Mouse (Mus musculus) ZHBTc4 (cell line): ENCODE measurements around the gene Vps37b.
A peak's percentile ranks its signal among the peaks of the same experiment; 100 is the strongest.

Experiments used
- DNase-seq: peaks from one replicate; pipeline ENCODE4 v3.0.0-alpha.2; 2011; ENCODE audit warnings: low read depth, low spot score

Vps37b gene

DNA sequence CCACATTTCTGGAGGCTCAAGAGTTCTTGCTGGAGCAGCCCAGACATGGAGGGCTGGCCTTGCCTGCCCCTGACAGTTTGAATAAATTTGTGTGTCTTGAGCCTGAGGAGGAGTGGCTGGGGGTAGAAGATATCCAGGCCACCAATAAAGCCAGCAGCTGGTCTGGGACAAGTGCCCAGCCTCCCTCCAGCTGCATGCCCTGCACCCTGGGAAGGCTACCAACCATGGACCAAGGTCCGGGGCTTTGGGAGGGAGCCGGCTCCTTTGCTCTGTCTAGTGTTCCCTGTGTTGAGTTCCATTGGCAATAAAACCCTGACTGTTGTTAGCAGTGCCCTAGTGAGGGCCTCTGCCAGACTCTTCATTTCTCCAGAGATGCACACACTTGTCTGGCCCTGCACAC lies 29.2 kb downstream of the Vps37b start:
- DNase-seq = no peak

DNA sequence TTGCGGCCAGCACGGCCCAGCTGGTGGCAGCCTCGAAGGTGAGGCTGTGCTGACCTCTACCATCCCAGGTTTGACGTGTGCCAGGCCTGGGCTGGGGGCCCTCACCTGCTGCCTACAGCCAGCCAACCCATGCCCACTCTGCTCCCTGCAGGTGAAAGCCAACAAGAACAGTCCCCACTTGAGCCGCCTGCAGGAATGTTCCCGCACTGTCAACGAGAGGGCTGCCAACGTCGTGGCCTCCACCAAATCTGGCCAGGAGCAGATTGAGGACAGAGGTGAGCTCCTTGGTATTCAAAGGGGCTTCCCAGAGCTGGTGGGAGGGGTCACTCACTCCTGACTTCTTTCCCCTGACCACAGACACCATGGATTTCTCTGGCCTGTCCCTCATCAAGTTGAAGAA lies 30.8 kb downstream of the Vps37b start:
- DNase-seq = no peak

DNA sequence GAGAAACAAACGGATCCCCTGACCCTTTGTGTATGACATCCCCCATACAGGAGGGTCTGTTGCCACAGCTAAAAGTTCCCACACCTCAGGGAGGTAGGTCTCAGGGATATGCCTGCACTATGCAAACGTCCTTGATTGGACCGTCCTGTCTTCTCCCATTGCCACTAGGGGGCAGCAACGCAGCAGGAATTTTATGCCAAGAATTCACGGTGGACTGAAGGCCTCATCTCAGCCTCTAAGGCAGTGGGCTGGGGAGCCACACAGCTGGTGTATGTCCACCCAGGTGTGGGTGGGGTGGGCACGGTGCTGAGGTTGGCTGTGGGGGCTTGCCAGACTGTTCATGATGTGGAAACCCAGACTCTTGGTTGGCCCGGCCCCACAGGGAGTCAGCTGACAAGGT lies 31.2 kb downstream of the Vps37b start:
- peak; percentile 90 for DNase-seq

DNA sequence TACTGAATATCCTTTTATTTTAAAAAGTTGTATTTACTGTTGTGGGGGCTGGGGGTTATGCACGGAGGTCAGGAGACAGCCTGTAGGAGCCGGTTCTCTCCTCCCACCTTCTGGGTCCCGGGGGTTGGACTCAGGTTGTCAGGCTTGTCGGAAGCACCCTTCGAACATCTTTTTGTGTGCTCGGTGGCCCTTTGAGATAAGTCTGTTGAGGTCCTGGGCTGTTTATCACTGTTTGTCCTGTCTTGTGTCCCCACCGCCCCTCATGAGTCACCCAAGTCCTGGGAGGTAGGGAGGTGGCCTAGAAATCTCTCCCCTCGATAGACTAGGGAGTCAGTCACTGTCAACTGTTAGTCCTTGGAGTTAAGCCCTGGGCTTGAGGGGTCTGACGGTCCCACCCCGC lies 33.7 kb downstream of the Vps37b start:
- no peak for DNase-seq

DNA sequence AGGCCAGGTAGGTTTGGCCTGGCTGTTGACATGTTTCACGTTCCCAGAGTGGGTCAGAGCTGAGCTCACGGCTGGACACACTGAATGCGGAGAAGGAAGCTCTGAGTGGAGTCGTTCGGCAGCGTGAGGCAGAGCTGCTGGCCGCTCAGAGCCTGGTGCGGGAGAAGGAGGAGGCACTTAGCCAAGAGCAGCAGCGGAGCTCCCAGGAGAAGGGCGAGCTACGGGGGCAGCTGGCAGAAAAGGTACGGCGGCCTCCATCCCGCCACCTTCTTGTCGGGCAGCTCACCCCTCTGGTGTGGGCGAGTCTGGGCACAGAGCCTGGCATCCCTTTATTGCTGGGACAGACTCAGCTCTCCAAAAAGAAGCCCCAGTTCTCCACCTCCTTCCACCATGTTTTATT lies 34.3 kb downstream of the Vps37b start:
- DNase-seq = peak; percentile 42

DNA sequence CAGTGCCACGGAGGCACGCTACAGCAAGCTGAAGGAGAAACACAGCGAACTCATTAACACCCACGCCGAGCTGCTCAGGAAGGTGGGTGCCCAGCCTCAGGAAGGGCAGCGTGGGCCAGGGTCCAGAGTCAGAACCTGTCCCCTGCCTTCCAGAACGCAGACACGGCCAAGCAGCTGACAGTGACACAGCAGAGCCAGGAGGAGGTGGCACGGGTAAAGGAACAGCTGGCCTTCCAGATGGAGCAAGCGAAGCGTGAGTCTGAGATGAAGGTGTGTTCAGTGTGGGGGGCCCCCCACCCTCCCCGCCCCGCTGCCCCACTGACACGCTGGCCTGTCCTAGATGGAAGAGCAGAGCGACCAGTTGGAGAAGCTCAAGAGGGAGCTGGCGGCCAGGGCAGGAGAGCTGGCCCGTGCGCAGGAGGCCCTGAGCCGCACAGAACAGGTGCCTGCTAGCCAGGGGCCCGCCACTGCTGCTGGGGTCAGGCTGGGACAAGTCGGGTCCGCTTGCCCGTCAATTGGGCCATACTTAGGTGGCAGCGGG lies 34.8 kb downstream of the Vps37b start:
- DNase-seq = peak; percentile 34

DNA sequence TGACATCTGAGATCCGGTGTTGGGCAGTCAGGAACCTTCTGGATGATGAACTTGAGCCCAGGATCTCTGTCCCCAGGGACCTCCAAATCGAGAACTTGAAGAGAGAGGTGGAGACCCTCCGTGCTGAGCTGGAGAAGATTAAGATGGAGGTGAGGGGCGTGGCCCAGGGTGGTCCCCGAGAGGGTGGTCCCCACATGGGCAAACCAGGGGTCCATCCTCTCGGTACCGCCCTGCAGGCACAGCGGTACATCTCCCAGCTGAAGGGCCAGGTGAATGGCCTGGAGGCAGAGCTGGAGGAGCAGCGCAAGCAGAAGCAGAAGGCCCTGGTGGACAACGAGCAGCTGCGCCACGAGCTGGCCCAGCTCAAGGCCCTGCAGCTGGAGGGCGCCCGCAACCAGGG lies 35.4 kb downstream of the Vps37b start:
- DNase-seq = no peak

DNA sequence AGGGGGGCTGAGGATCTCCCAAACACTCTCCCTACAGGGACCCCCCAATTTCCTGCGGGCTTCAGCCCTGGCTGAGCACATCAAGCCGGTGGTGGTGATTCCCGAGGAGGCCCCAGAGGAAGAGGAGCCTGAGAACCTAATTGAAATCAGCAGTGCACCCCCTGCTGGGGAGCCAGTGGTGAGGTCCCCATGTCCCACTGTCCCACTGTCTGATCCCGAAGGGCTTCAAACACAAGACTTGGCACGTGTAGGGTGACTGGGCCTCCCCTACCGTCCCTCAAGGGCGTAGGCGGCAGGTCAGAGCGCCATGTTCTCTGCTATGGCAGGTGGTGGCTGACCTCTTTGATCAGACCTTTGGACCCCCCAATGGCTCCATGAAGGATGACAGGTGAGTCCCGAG lies 35.9 kb downstream of the Vps37b start:
- DNase-seq = peak; percentile 89

DNA sequence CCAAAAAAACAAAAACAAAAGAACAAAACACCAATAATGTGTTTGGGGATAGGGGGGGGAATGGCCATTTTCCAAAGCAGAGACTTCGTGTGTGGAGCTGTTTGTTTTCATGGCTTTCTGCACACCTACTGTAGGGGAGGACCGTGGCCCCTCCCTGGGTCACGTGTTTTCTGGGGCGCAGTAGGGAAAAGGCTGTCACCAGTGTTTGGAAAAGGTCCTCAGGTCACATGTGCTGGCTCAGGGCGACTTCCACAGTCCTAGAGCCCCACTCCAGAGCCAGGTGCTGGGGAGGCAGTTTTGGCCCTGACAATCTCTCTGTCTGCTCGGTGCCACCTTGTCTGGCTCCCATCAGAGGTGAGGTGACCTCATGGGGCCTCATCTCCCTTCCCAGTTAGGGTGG lies 36.7 kb downstream of the Vps37b start:
- no peak for DNase-seq

DNA sequence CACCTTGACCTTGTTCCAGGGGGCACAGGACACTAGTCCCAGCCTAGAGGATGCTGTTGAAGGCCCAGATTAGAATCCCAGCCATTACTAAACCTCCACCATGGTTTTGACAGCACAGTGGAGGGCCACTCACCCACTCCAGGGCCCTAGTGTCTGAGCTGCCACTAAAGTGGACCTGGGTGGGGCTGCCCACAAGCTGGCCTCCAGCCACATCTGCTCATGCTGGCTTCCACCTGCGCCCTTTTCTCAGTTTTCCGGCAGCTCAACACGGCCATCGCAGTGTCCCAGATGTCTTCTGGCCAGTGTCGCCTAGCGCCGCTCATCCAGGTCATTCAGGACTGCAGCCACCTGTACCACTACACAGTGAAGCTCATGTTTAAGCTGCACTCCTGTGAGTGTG lies 37.6 kb downstream of the Vps37b start:
- DNase-seq = no peak

DNA sequence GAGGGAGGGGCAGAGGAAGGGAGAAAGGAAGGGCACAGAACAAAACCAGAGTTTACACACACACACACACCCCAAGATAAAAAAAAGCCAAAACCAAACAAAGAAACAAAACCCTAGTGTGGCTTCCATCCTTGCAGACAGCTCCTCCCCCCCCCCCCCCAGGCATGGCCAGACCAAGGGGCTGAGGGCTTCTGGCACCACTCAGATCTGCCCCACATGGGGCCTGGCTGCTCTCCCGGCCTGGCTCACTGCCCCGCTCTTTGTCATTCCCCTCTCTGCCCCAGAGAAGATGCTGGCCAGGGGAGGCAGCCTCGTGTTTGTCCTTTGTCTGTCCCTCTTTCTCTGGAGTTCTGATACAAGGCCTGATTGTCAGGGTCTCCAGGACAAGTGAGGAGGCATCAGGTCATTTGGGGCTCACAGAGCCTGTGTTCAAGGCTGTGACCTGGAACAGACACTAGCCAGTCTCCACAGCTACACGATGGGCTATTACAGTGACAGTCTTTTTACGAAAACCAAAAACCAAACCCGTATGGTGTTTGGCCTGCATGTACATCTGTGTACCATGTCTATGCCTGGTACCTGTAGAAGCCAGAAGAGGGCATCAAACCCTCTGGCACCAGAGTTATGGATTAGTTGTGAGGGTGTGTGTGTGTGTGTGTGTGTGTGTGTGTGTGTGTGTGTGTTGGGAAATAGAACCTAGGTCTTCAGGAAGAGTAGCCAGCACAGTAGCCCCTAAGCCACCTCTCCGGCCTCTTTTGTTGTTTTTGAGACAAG lies 38.6 kb downstream of the Vps37b start:
- DNase-seq = no peak

DNA sequence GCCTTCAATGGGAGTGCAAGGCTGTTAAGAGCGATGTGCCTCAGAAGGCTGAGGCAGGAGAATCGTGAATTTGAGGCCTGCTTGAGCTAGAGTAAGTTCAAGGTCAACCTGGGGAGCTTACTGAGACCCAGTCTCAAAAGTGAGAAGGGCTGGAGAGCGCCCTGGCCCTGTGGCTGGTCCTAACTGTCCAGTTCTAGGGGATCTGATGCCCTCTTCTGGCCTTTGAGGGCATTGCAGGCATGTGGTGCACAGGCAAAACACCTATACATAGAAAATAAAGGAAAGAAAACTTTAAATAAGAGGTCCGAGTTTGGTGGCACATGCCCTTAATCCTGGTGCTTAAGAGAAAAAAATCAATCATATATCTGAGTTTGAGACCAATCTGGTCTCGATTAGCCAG lies 39.3 kb downstream of the Vps37b start:
- DNase-seq = peak; percentile 82

DNA sequence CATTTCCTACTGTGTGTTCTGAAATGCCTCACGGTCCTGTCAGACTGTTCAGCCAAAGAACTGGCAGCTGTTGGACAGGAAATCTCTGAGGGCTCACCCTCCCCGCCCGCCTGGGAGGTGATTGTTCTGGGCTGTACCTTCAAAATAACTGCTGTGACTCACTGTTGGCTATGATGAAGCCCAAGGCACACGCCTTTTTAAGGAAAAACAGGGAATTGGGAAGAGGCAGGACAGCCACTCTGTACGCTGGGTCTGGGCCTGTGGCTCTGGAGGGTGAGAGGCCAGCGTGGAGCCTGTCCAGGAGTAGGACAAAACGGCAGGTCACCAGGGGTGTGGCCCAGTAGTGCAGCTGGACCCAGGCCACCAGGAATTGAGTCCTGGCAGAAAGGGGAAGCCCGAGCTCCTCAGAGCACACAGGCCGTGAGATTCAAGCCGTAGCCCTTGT lies 39.9 kb downstream of the Vps37b start:
- DNase-seq = no peak

DNA sequence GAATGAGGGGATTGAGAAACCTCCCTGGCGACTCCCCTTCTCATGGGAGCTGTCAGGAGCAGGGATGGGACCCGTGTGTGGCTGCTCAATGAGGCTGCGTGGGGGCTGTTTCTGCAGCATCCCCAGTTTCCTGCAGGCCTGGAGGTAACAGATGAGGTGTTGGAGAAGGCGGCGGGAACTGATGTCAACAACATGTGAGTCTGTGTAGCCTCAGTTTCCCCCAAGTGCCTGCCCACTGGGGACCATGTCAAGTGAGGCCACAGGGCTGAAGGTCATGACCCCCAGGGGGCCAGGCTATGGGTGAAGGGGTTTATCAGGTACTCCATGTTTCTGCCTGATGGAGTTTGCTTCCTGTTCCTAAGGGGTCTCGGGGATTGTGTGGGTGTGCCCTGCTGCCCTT lies 40.7 kb downstream of the Vps37b start:
- no peak for DNase-seq

DNA sequence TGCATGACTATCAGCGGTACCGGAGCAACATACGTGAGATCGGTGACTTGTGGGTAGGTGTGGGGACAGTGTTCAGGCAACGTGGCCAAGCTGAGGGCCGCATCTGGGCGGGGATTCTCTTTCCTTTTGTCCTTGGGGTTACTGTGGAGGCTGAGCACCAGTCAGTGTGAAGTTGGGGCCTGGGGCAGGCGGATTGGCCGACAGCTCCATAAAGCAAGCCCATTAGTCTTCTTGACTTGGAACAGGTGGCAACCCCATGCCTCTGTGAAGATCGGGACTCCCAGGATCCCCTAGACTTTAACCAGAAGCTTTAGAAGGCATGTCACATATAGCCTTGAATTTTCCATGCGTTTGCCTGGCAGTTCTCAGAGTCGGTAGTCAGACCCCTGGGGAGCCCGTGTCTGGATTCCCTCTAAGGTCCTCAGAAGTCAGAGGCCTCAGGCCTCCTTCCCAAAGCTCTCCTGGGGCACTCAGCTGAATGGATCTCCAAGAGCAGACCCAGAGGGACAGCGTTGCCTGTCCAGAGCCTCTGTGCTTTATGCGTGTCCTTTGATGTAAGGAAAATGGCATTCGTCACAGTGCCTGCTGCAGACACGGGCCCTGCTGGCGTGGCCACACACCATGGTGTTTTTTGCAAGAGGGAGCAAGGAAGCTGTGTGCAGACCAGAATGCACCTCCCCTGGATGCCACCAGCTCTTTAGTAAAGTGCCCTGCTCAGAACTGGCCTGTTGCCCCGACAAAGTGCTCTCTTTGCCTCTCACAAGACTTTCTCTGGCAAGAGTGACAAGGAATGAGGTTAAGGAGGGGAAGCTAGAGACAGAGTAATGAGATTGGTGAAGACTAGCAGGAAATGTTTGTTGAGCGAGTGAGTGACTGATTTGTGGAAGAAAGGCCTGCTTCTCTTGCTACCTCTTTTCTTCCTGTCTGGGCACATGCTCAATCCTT lies 41.9 kb downstream of the Vps37b start:
- DNase-seq = no peak

DNA sequence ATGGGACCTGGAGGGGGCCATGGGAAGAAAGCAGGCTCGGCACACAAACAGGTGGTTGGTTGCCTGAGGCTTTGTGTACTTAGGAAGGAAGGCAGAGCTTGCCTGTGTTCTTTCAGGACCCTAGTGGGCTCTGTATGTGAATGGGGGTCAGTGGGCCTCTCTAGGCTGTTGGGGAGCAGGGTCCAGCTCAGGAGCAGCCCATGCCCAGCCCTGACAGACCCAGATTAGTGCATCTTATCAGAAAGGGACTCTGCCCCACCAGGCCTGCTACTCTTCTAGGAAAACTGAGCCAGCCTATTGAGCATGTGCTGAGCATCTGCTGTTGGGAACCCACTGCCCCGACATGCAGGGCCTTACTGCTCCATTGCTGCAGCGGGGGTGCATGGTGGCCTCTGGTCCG lies 44.6 kb downstream of the Vps37b start:
- DNase-seq = no peak

DNA sequence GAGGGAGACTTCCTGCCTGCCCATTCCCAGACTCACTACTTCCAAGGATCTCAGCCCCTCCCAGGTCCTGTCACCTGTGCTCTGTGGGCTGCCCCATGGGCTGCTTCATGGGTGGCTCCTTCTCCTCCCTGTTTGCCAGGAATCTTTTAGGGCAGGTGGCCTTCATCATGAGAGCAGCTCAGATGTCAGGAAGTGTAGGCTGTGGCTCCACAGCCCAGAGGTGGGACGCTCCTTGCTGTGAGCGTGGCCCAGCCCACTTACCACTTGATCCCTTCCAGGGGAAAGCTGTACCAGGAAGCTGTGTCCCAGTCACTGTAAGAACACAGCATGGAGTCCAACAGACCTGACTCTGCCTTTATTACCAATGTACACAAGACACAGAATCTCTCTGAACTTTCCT lies 45.1 kb downstream of the Vps37b start:
- no peak for DNase-seq

DNA sequence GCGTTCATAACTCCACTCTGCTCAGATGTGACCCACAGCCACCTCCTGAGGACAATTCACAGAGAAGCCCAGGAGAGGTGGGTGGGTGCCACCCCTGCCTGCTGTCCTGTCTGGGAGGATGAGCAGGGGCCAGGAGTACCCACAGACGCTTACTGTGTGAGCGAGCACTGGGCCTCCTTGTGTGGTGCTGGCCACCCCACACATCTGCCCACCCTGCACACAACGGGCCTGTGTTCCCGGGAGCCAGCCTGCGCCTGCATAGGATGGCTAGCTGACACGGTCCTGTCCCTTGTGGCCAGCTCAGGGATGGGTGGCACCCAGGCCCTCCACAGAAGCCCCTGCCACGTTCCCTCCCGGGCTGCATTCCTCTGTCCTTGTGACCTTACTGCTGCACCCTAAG lies 46.6 kb downstream of the Vps37b start:
- DNase-seq = no peak

DNA sequence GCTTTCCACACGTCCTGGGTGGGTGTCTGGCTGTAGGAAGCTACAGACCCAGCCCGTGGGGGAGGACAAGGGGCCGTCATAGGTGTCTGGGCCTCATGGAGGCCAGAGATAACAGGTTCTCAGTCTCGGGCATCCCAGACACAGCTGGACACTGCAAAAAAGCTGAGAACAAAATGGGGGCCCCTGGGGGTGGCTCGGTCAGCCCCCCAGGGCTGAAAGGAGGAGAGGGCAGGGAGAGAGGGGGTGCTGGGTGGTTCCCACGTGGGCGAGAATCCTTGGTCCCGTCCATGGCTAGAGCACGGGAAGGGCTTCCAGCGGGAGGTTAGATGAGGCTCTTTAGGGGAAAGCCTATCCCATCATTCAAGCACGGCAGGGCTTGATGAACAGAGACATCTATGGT lies 49.2 kb downstream of the Vps37b start:
- no peak for DNase-seq

DNA sequence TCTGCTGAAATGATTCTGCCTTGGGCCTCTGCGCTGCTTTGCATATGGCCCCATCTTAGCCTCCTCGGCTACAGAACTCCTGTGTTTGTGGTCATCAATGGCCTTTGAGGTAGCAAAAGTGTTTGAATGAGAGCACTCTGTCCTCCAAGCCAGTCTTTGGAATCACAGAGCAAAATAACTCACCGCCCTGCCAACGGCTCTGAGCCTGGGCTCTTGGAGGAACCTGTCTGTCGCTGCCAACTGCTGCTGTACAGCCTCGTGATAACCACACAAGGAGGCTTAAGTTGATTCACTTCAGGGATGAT lies 50.9 kb downstream of the Vps37b start:
- no peak for DNase-seq

DNA sequence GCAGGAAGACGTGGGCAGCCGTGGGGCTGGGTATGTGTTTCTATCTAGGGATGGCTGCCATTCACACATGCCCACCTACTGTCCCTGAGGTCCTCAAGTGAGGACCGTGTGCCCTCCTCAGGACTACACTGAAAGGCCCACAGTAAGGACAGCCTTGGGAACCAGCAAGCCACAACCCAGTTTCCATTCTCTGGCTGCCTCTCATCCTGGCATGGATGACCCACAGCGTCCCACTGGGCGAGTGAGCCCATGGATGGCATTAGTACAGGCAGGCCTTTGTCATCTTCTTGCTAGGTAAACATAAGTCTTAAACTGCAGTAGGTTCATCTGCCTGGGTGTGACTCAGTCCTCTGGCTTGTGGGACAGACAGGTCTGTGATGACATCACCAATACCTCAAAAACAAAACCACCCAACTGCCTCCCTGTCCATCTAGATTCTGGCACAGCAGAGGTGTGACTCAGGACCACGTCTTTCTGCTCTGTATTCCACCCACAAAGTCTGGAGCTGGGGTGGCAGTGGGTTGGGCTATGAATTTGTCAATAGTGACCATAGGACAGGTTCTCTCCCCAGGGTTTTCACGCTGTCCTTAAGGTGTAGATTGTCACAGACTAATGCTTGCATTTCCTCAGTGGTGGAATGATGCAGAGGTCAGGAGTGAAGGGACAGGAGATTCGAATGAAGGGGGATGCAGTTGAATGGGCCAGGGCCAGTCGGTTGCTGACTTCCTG lies 51.4 kb downstream of the Vps37b start:
- DNase-seq = no peak

DNA sequence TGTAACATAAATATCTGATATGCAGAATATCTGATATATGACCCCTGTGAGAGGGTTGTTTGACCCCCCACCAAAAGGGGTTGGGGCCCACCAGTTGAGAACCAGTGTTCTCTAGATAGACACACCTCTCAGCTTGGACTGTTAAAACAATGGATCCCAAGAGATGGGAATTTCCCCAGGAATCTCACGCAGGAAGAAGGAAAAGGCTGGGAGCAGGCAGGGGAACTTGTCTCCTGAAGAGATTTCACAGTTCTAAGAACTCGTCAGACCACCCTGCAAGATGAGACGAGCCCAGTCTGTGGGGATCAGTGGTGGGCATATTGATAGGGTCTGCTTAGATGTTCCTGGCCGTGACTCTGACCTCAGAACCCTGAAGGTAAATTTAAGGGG lies 52.1 kb downstream of the Vps37b start:
- no peak for DNase-seq
